Mouse (Mus musculus) bone marrow macrophage, adult 2 months (primary cell): ENCODE data around the gene Mki67.

Experiments used
- CTCF ChIP-seq: IDR thresholded peaks from 2 replicates; pipeline ENCODE4 v1.5.1; 2012; ENCODE audit warnings: low read depth, mild to moderate bottlenecking, low read length, moderate library complexity
- POLR2A ChIP-seq: IDR thresholded peaks from 2 replicates; pipeline ENCODE4 v1.6.1; 2012; ENCODE audit warnings: mild to moderate bottlenecking, low read depth, low read length, borderline replicate concordance

- TF ChIP-seq POLR2A (no peak), CTCF (no peak)
Measured at GRCm38 (mm10) chr7:135713326-135713725, 2.8 kb downstream of the Mki67 start.
